Mouse (Mus musculus) brain, adult 2 months (tissue): Measurements from ENCODE around the gene C2cd3.
A peak's percentile ranks its signal among the peaks of the same experiment; 100 is the strongest.

Source experiments
- DNase-seq: peaks from one replicate; pipeline ENCODE4 v3.0.0; 2011; ENCODE audit warnings: low read depth, low spot score

The C2cd3 gene

GRCm38 (mm10) chr7:100371495-100372451 is at the start of gene C2cd3, which contains the start of gene Ppme1:
Gene C2cd3 (plus strand): TSS chr7:100372233.
Gene Ppme1 (minus strand): TSS chr7:100372307.
- DNase-seq, result peak; percentile 100

DNA sequence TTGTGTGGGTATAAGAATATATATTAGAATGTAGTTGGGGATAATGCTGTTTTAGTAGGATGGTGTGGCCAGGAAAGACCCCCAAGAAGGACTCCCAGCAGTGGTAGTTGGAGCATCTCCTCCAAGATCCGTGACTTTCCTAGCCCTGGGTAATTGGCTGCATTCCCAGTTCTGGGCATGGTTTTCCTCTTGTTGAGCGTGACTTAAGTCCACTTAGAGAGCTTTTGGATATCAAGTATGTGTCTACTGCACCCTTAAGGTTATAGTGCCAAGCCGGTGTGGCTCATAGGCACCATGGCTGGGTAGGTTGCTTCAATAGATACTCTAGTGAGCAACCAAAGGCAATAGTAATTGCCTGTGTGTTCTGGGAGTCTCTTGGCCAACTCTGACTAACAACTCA is 48.3 kb upstream of the C2cd3 start:
- DNase-seq, result no peak

DNA sequence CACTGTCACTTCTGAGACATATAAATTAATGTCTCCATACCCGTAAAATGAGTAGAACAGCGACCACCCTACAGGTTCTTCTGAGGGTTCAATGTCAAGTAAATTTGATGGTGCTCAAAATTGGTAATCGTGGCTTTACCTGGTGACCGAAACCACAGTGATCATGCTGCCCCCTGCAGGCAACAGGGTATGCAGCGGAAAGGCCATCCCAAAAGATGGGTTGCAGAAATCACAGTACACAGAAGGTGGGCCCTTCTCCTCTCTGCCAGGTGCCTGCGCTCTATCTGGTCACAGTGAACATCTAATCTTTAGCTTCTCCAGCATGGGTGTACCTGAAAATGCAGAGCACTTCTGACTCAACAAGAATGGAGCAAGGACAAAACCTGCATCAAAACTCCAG is 46.6 kb upstream of the C2cd3 start:
- DNase-seq, result peak; percentile 56

GRCm38 (mm10) chr7:100327514-100327913 is 44.5 kb upstream of the C2cd3 start:
- no peak for DNase-seq

- DNase-seq, result no peak
Measured at GRCm38 (mm10) chr7:100328636-100329035, 43.4 kb upstream of the C2cd3 start.

GRCm38 (mm10) chr7:100331269-100331668 is 40.8 kb upstream of the C2cd3 start:
- no peak for DNase-seq

- DNase-seq, result no peak
Measured at GRCm38 (mm10) chr7:100335921-100336320, 36.1 kb upstream of the C2cd3 start.

- no peak for DNase-seq
Measured at GRCm38 (mm10) chr7:100354984-100355383, 17.0 kb upstream of the C2cd3 start.

DNA sequence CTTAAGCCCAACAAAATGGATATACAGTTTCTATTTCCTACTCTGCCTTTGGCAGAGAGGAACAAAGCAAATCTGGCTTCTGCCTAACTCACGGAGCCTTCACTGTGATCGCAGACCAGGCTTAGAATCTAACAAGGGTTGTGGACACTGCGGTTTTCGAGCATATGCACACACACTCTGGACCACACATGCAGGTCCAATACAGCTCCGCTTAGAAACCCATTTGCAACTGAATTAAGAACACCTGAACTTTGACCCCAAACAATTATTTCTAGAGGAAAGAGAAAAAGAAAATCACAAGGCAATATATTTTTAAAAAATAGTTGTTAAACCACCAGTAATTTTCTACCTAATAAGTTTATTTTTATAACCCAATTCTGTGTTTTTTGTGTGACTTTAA is 15.7 kb upstream of the C2cd3 start:
- DNase-seq, result no peak

DNA sequence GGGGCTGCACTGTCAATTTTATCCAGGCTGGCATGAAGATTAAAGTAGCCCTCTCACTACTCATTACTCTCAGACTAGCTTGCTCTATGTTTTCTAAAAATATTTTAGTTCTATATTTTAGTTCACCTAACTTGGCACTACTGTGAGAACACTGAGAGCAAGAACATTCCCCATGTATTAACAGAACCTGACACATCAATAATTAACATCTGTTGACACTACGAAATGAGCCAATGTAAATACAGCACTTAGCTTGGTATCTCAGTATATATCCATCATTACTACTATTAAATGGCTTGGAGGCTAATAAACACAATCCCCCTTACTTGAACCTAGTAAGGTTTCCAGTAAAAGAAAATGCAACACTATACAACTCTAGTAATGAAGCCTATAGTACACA is 15.3 kb upstream of the C2cd3 start:
- no peak for DNase-seq

GRCm38 (mm10) chr7:100357856-100358255 is 14.2 kb upstream of the C2cd3 start:
- DNase-seq, result no peak

DNA sequence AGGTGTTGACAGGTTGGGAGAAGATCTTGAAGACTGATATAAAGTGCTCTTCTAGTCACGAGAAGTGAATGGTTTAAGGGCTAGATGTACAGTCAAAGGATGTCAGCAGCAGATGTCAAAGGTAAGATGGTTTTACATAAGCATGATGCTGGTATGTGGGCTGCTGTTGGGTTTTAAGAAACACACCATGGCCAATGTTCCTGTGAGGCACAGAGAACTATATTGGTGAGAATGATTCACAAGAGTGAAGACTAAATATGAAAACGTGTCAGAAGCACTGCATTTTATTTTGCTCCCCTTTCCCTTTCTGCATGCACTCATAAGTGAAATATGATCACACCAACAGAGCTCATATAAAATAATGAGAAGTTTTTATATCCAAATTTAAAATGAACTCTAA is 8.9 kb upstream of the C2cd3 start:
- peak; percentile 67 for DNase-seq

DNA sequence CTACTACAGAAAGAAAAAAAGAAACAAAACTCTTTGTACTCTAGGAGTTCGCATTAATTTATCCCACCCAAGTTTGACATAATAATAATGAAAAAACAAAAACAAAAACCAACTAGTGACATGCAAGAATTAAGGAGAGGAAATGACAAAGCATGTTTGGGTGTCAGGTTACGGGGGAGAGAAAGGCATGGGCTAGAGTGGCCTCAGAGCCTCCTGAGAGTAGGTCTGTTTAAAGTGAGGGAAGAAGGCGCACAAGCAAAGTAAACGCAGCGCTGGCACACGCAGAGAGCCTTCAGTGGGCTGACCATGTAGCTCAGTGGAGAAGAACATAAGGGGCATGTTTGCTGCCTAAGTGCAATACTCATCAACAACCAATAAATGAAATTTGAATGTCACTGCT is 7.1 kb upstream of the C2cd3 start:
- no peak for DNase-seq

GRCm38 (mm10) chr7:100372452-100372980 is 483 bp downstream of the C2cd3 start:
- DNase-seq, result no peak

GRCm38 (mm10) chr7:100378257-100378656 is 6.2 kb downstream of the C2cd3 start:
- no peak for DNase-seq

DNA sequence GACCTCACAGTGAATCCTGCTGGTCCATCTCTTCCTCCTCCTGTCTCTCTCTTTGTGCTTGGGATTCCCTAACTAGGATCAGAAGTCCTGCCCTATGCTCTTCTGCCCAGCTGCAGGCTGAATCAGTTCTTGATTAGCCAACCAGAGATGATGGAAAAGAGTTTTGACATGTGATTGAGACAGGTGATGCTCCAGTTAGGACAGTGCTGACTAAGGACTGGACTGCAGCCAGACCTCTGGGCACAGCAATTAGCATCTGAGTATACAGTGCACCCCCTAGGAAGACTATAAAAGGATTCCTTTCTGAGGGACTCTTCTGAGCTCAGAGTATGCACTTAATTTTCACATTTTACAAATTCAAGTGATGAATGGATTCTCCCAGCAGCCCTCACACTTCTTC is 9.1 kb downstream of the C2cd3 start:
- no peak for DNase-seq

- peak; percentile 60 for DNase-seq
Measured at GRCm38 (mm10) chr7:100383207-100383606, 11.2 kb downstream of the C2cd3 start.

- DNase-seq, result peak; percentile 76
Measured at GRCm38 (mm10) chr7:100388174-100388573, 16.1 kb downstream of the C2cd3 start.

DNA sequence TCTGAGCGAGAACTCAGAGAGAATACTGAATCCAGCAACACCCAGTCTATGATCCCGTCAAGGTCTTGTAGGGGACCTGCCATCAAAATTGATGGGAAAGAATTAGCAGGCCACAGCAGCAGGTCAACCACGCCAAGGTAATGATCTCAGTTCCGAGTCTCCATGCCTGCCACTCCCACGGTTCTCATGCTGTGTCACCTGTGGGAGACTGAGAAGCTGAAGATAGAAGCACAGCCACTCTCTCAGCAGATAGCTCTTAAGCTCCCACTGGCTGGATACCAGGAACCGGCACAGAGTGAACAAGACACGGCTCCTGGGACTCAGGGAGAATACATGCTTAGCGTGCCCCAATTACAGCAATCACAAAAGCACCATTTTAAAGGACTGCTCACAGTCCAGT is 18.1 kb downstream of the C2cd3 start:
- DNase-seq, result peak; percentile 75

- no peak for DNase-seq
Measured at GRCm38 (mm10) chr7:100392265-100392664, 20.2 kb downstream of the C2cd3 start.

DNA sequence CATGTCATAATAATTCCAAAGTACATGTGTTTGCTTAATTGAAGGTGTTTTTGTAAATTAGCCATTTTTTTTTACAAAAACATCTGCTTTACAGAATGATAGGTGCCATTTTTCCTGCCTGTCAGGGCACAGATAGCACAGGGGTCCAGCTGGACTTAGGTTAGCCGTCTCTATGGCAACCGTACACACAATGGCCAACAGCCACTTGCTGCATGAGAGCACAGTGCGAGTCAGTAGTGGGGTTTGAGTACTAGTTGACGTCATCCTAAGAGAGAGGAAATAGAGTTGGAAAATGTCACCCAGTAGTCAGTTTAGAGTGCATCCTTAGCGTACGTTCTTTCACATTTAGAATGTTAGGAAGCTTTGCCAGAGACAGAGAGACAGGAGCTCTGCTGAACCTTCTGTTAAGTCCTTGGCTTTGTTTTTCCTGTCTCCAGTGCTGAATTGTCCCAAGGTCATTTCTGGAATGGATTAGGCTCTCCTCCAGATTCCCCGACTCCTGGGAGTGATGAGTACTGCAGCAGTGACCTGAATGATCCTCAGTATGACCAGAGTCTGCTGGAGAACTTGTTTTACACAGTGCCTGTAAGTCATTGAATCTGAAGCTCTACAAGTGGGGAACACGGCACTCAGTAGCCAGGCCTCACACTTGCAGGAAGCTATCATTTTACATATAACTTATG is 27.3 kb downstream of the C2cd3 start:
- DNase-seq, result no peak

DNA sequence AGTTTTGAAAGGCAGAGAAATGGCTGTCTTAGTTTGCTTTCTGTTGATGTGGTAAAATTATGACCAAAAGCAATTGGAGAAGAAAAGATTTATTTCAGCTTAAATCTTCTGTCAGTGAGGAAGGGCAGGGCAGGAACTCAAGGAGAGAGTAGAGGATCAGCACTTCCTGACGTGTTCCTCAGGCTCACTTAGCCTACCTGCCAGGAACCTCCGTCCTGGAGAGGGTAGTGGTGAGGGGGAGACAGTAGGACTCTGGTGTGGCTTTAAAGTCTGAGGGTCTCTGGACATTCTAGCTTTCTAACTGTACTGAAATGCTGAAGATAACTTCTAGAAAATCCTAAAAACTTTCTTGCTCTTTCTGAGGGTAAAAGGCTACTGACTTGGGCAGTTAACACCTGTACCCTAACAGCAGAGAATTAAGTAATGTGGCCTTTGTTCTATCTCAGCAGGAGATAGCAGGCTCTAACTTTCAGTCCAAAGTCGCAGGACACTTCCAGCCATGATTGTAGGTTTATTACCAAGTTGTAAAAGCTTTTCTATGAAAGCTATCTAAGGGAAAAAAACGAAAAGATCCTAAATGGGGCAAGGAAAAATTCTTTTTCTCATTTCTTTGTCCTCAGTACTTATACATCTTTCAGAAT is 29.0 kb downstream of the C2cd3 start:
- DNase-seq, result no peak
